Mouse (Mus musculus) limb, embryonic 15.5 days (tissue): Measurements from ENCODE around the gene Rab7. TPM values are rescaled to one million over a fixed set of nuclear protein-coding genes. Genes with fewer than 3 reads are reported as not detected.

Experiments
- ATAC-seq: fragments of 200-750 bp; cut with Nextera tagmentation; 2 replicates; pipeline ENCODE4 v1.8.0; 2017; ENCODE audit warnings: low read depth, moderate TSS enrichment; ENCODE audit not compliant: insufficient number of reproducible peaks, low FRiP score, low TSS enrichment
- H3K27ac ChIP-seq: fragments of 300-500 bp; sonication (generic); 2 replicates; pipeline ENCODE4 v1.5.1; 2015; ENCODE audit warnings: moderate library complexity, mild to moderate bottlenecking, inconsistent platforms
- H3K27me3 ChIP-seq: fragments of 300-500 bp; sonication (generic); 2 replicates; pipeline ENCODE4 v1.6.1; 2015; ENCODE audit warnings: inconsistent platforms
- H3K36me3 ChIP-seq: fragments of 300-500 bp; sonication (generic); 2 replicates; pipeline ENCODE4 v1.6.1; 2015; ENCODE audit warnings: inconsistent platforms
- H3K4me1 ChIP-seq: fragments of 300-500 bp; sonication (generic); 2 replicates; pipeline ENCODE4 v1.6.1; 2015; ENCODE audit warnings: inconsistent platforms
- H3K4me2 ChIP-seq: fragments of 300-500 bp; sonication (generic); 2 replicates; pipeline ENCODE4 v1.6.1; 2015; ENCODE audit warnings: mild to moderate bottlenecking, inconsistent platforms
- H3K4me3 ChIP-seq: fragments of 300-500 bp; sonication (generic); 2 replicates; pipeline ENCODE4 v1.5.1; 2015; ENCODE audit warnings: mild to moderate bottlenecking, inconsistent platforms
- H3K9ac ChIP-seq: fragments of 300-500 bp; sonication (generic); 2 replicates; pipeline ENCODE4 v1.6.1; 2015; ENCODE audit warnings: inconsistent platforms
- H3K9me3 ChIP-seq: fragments of 300-500 bp; sonication (generic); 2 replicates; pipeline ENCODE4 v1.6.1; 2016; ENCODE audit warnings: inconsistent platforms
- WGBS: fragments of 180-500 bp; shearing (Covaris S2); methylation state at CpG from one replicate; pipeline ENCODE4 v1.1.7; 2015; 5-methylcytosine and 5-hydroxymethylcytosine counted together
- polyA plus RNA-seq: library from polyadenylated mRNA; unstranded; fragments of >200 nt; fragmentation: Nextera tagmentation; extraction: Ambion mirVana; gene quantifications from 2 replicates; pipeline ENCODE4 v1.2.1, GENCODE M21; 2015

Rab7 gene
- 221 and 249 TPM in 2 replicates for polyA plus RNA-seq

GRCm38 (mm10) chr6:88044577-88045405 lies at the start of gene Rab7:
TSS of gene Rab7 (minus strand) at chr6:88045270.
- Histone ChIP-seq H3K9ac (peak within 1 kb of the TSS; percentile 96), H3K36me3 (no peaks in the 10 kb centered on the region), H3K4me1 (peaks cover 24% of the 10 kb centered on the region), H3K27ac (peak within 1 kb of the TSS; percentile 86), H3K4me3 (peak within 1 kb of the TSS; percentile 98), H3K27me3 (no peaks in the 10 kb centered on the region), H3K4me2 (peak within 1 kb of the TSS; percentile 73), H3K9me3 (no peaks in the 10 kb centered on the region)
- under 1% methylated on average over 57 of the region's 82 CpGs for WGBS
- ATAC-seq = peak; percentile 99

- Histone ChIP-seq H3K4me2 (no peak overlapping the region), H3K36me3 (peaks cover 41% of the 10 kb centered on the region), H3K27me3 (no peaks in the 10 kb centered on the region), H3K4me3 (no peak overlapping the region), H3K9ac (no peak overlapping the region), H3K27ac (no peak overlapping the region), H3K9me3 (no peaks in the 10 kb centered on the region), H3K4me1 (peaks cover 17% of the 10 kb centered on the region)
- 64% methylated on average over 1 of the region's 1 CpGs for WGBS
- no peak for ATAC-seq
Measured at GRCm38 (mm10) chr6:88088971-88089370, 43.9 kb upstream of the Rab7 start.

- under 1% methylated on average over 71 of the region's 71 CpGs for WGBS
- Histone ChIP-seq H3K36me3 (0 out of 2 replicates have a peak, but pooled peaks cover 5% of the 10 kb centered on the region), H3K9ac (peak within 1 kb of the TSS; percentile 91), H3K4me1 (peaks cover 17% of the 10 kb centered on the region), H3K27ac (peak within 1 kb of the TSS; percentile 75), H3K4me2 (peak within 1 kb of the TSS; percentile 84), H3K4me3 (peak within 1 kb of the TSS; percentile 92), H3K27me3 (0 out of 2 replicates have a peak, but pooled peaks cover 4% of the 10 kb centered on the region), H3K9me3 (no peaks in the 10 kb centered on the region)
- ATAC-seq = peak; percentile 89
Measured at GRCm38 (mm10) chr6:88084278-88085151, 39.4 kb upstream of the Rab7 start, which contains the start of gene Rpn1. TSS of gene Rpn1 (plus strand) at chr6:88084482.

GRCm38 (mm10) chr6:88083672-88084071 lies 38.6 kb upstream of the Rab7 start:
- 70% methylated on average over 3 of the region's 3 CpGs for WGBS
- H3K27ac ChIP-seq = no peak overlapping the region
- H3K9ac ChIP-seq = no peak overlapping the region
- peak overlapping the region; percentile 46 for H3K4me2 ChIP-seq
- no peak overlapping the region; the same call in 1 of the 2 replicates for H3K4me3 ChIP-seq
- no peak for ATAC-seq
- 0 out of 2 replicates have a peak, but pooled peaks cover 4% of the 10 kb centered on the region for H3K27me3 ChIP-seq
- H3K4me1 ChIP-seq = peaks cover 17% of the 10 kb centered on the region
- H3K36me3 ChIP-seq = 0 out of 2 replicates have a peak, but pooled peaks cover 4% of the 10 kb centered on the region
- no peaks in the 10 kb centered on the region for H3K9me3 ChIP-seq

GRCm38 (mm10) chr6:88083095-88083494 lies 38.0 kb upstream of the Rab7 start:
- Histone ChIP-seq H3K4me2 (no peak overlapping the region), H3K9ac (no peak overlapping the region), H3K4me1 (peaks cover 17% of the 10 kb centered on the region), H3K27me3 (0 out of 2 replicates have a peak, but pooled peaks cover 4% of the 10 kb centered on the region), H3K36me3 (no peaks in the 10 kb centered on the region), H3K9me3 (no peaks in the 10 kb centered on the region), H3K27ac (no peak overlapping the region), H3K4me3 (no peak overlapping the region)
- WGBS = 79% methylated on average over 7 of the region's 7 CpGs
- ATAC-seq = no peak

- H3K4me3 ChIP-seq = no peak overlapping the region
- no peak for ATAC-seq
- H3K27me3 ChIP-seq = 0 out of 2 replicates have a peak, but pooled peaks cover 4% of the 10 kb centered on the region
- no peaks in the 10 kb centered on the region for H3K9me3 ChIP-seq
- WGBS = 72% methylated on average over 1 of the region's 1 CpGs
- H3K36me3 ChIP-seq = no peaks in the 10 kb centered on the region
- H3K4me1 ChIP-seq = peaks cover 5% of the 10 kb centered on the region; the same call in 1 of the 2 replicates
- no peak overlapping the region for H3K27ac ChIP-seq
- H3K9ac ChIP-seq = no peak overlapping the region
- H3K4me2 ChIP-seq = no peak overlapping the region
Measured at GRCm38 (mm10) chr6:88075960-88076517, 31.0 kb upstream of the Rab7 start.

- Histone ChIP-seq H3K4me2 (peak overlapping the region; percentile 58), H3K27ac (peak overlapping the region; percentile 77), H3K4me1 (peaks cover 5% of the 10 kb centered on the region; the same call in 1 of the 2 replicates), H3K36me3 (no peaks in the 10 kb centered on the region), H3K4me3 (peak overlapping the region; percentile 44), H3K9me3 (no peaks in the 10 kb centered on the region), H3K9ac (peak overlapping the region; percentile 48), H3K27me3 (no peaks in the 10 kb centered on the region)
- WGBS = 4% methylated on average over 32 of the region's 32 CpGs
- peak; percentile 96 for ATAC-seq
Measured at GRCm38 (mm10) chr6:88074752-88075554, 29.9 kb upstream of the Rab7 start.

GRCm38 (mm10) chr6:88071216-88071615 lies 26.1 kb upstream of the Rab7 start:
- H3K9me3 ChIP-seq = no peaks in the 10 kb centered on the region
- H3K4me2 ChIP-seq = no peak overlapping the region
- no peaks in the 10 kb centered on the region for H3K36me3 ChIP-seq
- peaks cover 5% of the 10 kb centered on the region; the same call in 1 of the 2 replicates for H3K4me1 ChIP-seq
- 65% methylated on average over 5 of the region's 5 CpGs for WGBS
- no peak overlapping the region for H3K9ac ChIP-seq
- no peak overlapping the region for H3K27ac ChIP-seq
- no peak for ATAC-seq
- no peaks in the 10 kb centered on the region for H3K27me3 ChIP-seq
- H3K4me3 ChIP-seq = no peak overlapping the region

- no peak overlapping the region for H3K27ac ChIP-seq
- no peaks in the 10 kb centered on the region for H3K36me3 ChIP-seq
- ATAC-seq = no peak
- H3K4me3 ChIP-seq = no peak overlapping the region
- peaks cover 5% of the 10 kb centered on the region; the same call in 1 of the 2 replicates for H3K4me1 ChIP-seq
- H3K9me3 ChIP-seq = no peaks in the 10 kb centered on the region
- H3K9ac ChIP-seq = no peak overlapping the region
- WGBS = 73% methylated on average over 6 of the region's 6 CpGs
- H3K4me2 ChIP-seq = no peak overlapping the region
- no peaks in the 10 kb centered on the region for H3K27me3 ChIP-seq
Measured at GRCm38 (mm10) chr6:88070468-88070867, 25.4 kb upstream of the Rab7 start.

- Histone ChIP-seq H3K4me3 (no peak overlapping the region), H3K9me3 (no peaks in the 10 kb centered on the region), H3K27me3 (no peaks in the 10 kb centered on the region), H3K4me2 (no peak overlapping the region), H3K27ac (no peak overlapping the region), H3K9ac (no peak overlapping the region), H3K36me3 (no peaks in the 10 kb centered on the region), H3K4me1 (0 out of 2 replicates have a peak, but pooled peaks cover 2% of the 10 kb centered on the region)
- 80% methylated on average over 1 of the region's 1 CpGs for WGBS
- ATAC-seq = no peak
Measured at GRCm38 (mm10) chr6:88068739-88069138, 23.7 kb upstream of the Rab7 start.

GRCm38 (mm10) chr6:88067722-88068121 lies 22.7 kb upstream of the Rab7 start:
- 0 out of 2 replicates have a peak, but pooled peaks cover 2% of the 10 kb centered on the region for H3K4me1 ChIP-seq
- no peaks in the 10 kb centered on the region for H3K9me3 ChIP-seq
- H3K27me3 ChIP-seq = no peaks in the 10 kb centered on the region
- ATAC-seq = no peak
- H3K36me3 ChIP-seq = no peaks in the 10 kb centered on the region
- H3K4me3 ChIP-seq = no peak overlapping the region
- H3K27ac ChIP-seq = no peak overlapping the region
- H3K9ac ChIP-seq = no peak overlapping the region
- H3K4me2 ChIP-seq = no peak overlapping the region
- 63% methylated on average over 3 of the region's 3 CpGs for WGBS
